Mouse (Mus musculus) liver, adult 2 months (tissue): ENCODE measurements around the gene Cdx4. TPM values are rescaled to one million over a fixed set of nuclear protein-coding genes. Genes with fewer than 3 reads are reported as not detected.
A peak's percentile ranks its signal among the peaks of the same experiment; 100 is the strongest.

Experiments
- DNase-seq: peaks from one replicate; pipeline ENCODE4 v3.0.0-alpha.2; 2011; ENCODE audit warnings: low read depth, low spot score; ENCODE audit errors: extremely low read depth
- H3K27ac ChIP-seq: fragments of 200-500 bp; replicated peaks from 2 replicates; pipeline ENCODE4 v1.5.1; 2012; ENCODE audit warnings: low read depth, mild to moderate bottlenecking, control low read depth, inconsistent platforms, low read length; ENCODE audit not compliant: insufficient read depth
- H3K27me3 ChIP-seq: fragments of 200-500 bp; 2 replicates; pipeline ENCODE4 v1.6.1; 2012; ENCODE audit warnings: mild to moderate bottlenecking, moderate library complexity, low read length, inconsistent platforms; ENCODE audit not compliant: control insufficient read depth, insufficient read depth
- H3K36me3 ChIP-seq: fragments of 200-500 bp; 2 replicates; pipeline ENCODE4 v1.6.1; 2012; ENCODE audit warnings: low read length, inconsistent platforms; ENCODE audit not compliant: control insufficient read depth, insufficient read depth
- H3K4me1 ChIP-seq: fragments of 200-500 bp; 2 replicates; pipeline ENCODE4 v1.6.1; 2011; ENCODE audit warnings: low read length; ENCODE audit not compliant: control insufficient read depth, insufficient read depth
- H3K4me3 ChIP-seq: fragments of 200-500 bp; 2 replicates; pipeline ENCODE4 v1.5.1; 2011; ENCODE audit warnings: low read depth, mild to moderate bottlenecking, control low read depth, low read length, moderate library complexity; ENCODE audit not compliant: insufficient read depth
- H3K79me2 ChIP-seq: fragments of 200-500 bp; 2 replicates; pipeline ENCODE4 v1.6.1; 2012; ENCODE audit warnings: inconsistent platforms, mild to moderate bottlenecking, low read length, moderate library complexity; ENCODE audit not compliant: control insufficient read depth, insufficient read depth
- H3K9ac ChIP-seq: fragments of 200-500 bp; 2 replicates; pipeline ENCODE4 v1.6.1; 2012; ENCODE audit warnings: low read depth, mild to moderate bottlenecking, control low read depth, inconsistent platforms, low read length
- CTCF ChIP-seq: fragments of 200-500 bp; IDR thresholded peaks from 2 replicates; pipeline ENCODE4 v1.5.1; 2011; ENCODE audit warnings: low read depth, low read length, control low read depth
- POLR2A ChIP-seq: fragments of 200-500 bp; IDR thresholded peaks from 2 replicates; pipeline ENCODE4 v1.6.1; 2011; ENCODE audit warnings: low read length, control low read depth; ENCODE audit not compliant: insufficient read depth; ENCODE audit errors: extremely low read depth
- WGBS: fragments of 180-500 bp; shearing (Covaris S2); methylation state at CpG from one replicate; pipeline ENCODE4 v1.1.7; 2018; 5-methylcytosine and 5-hydroxymethylcytosine counted together
- polyA plus RNA-seq: library from polyadenylated mRNA; depleted of rRNA; stranded (reverse); fragments of >200 nt; gene quantifications from 2 replicates; pipeline ENCODE4 v1.2.3, GENCODE M21; 2012; rRNA removed
- total RNA-seq: library from RNA; depleted of rRNA; stranded (reverse); fragments of >200 nt; gene quantifications from 2 replicates; pipeline ENCODE4 v1.2.3, GENCODE M21; 2014; rRNA removed

The Cdx4 gene
- total RNA-seq: 0.09 and 0.27 TPM in 2 replicates
- polyA plus RNA-seq: 0.05 and 0.25 TPM in 2 replicates

GRCm38 (mm10) chrX:103321146-103321545 is at the start of gene Cdx4:
Cdx4 (plus strand) TSS chrX:103321398.
- Histone ChIP-seq H3K9ac (no peak within 1 kb of the TSS), H3K27me3 (no peaks in the 10 kb centered on the region; the same call in 1 of the 2 replicates), H3K36me3 (no peaks in the 10 kb centered on the region), H3K4me3 (peak within 1 kb of the TSS; percentile 46; the same call in 1 of the 2 replicates), H3K79me2 (no peaks in the 10 kb centered on the region), H3K4me1 (no peaks in the 10 kb centered on the region; the same call in 1 of the 2 replicates), H3K27ac (no peak within 1 kb of the TSS)
- no peak for DNase-seq
- 43% methylated on average over 13 of the region's 13 CpGs for WGBS
- TF ChIP-seq CTCF (no peak), POLR2A (no peak)

GRCm38 (mm10) chrX:103274325-103274724 is 46.9 kb upstream of the Cdx4 start:
- DNase-seq: no peak
- no peaks in the 10 kb centered on the region for H3K4me1 ChIP-seq
- TF ChIP-seq POLR2A: no peak
- no peak for TF ChIP-seq CTCF

GRCm38 (mm10) chrX:103286899-103287722 is 34.1 kb upstream of the Cdx4 start:
- Histone ChIP-seq H3K79me2 (no peaks in the 10 kb centered on the region), H3K27ac (peak overlapping the region; percentile 26; the same call in 1 of the 2 replicates), H3K36me3 (no peaks in the 10 kb centered on the region), H3K4me1 (peaks cover 8% of the 10 kb centered on the region), H3K27me3 (no peaks in the 10 kb centered on the region), H3K9ac (no peak overlapping the region), H3K4me3 (no peak overlapping the region)
- TF ChIP-seq POLR2A: no peak
- TF ChIP-seq CTCF: no peak
- peak; percentile 93 for DNase-seq
- WGBS: 22% methylated on average over 4 of the region's 4 CpGs

More at GRCm38 (mm10) chrX:103274325-103274724, 46.9 kb upstream of the Cdx4 start:
- H3K79me2 ChIP-seq: no peaks in the 10 kb centered on the region
- WGBS: 76% methylated on average over 4 of the region's 5 CpGs
- H3K27me3 ChIP-seq: no peaks in the 10 kb centered on the region
- H3K27ac ChIP-seq: no peak overlapping the region
- no peak overlapping the region for H3K9ac ChIP-seq
- H3K36me3 ChIP-seq: no peaks in the 10 kb centered on the region
- H3K4me3 ChIP-seq: no peak overlapping the region

GRCm38 (mm10) chrX:103287846-103288377 is 33.3 kb upstream of the Cdx4 start:
- H3K27ac ChIP-seq: no peak overlapping the region
- no peaks in the 10 kb centered on the region for H3K79me2 ChIP-seq
- H3K36me3 ChIP-seq: no peaks in the 10 kb centered on the region
- WGBS: 56% methylated on average over 10 of the region's 10 CpGs
- H3K4me1 ChIP-seq: peaks cover 8% of the 10 kb centered on the region
- DNase-seq: no peak
- no peaks in the 10 kb centered on the region for H3K27me3 ChIP-seq
- TF ChIP-seq POLR2A: no peak
- TF ChIP-seq CTCF: no peak
- no peak overlapping the region for H3K9ac ChIP-seq
- no peak overlapping the region for H3K4me3 ChIP-seq

GRCm38 (mm10) chrX:103288485-103289330 is 32.5 kb upstream of the Cdx4 start:
- H3K27ac ChIP-seq: no peak overlapping the region
- H3K36me3 ChIP-seq: no peaks in the 10 kb centered on the region
- no peak overlapping the region for H3K9ac ChIP-seq
- TF ChIP-seq POLR2A (no peak), CTCF (no peak)
- peaks cover 8% of the 10 kb centered on the region for H3K4me1 ChIP-seq
- 7% methylated on average over 25 of the region's 25 CpGs for WGBS
- peak; percentile 79 for DNase-seq
- H3K79me2 ChIP-seq: no peaks in the 10 kb centered on the region
- H3K4me3 ChIP-seq: no peak overlapping the region; the same call in 1 of the 2 replicates
- H3K27me3 ChIP-seq: no peaks in the 10 kb centered on the region
